Mouse (Mus musculus) forebrain, postnatal 0 days (tissue): Measurements from ENCODE around the gene Dab1. TPM values are rescaled to one million over a fixed set of nuclear protein-coding genes. Genes with fewer than 3 reads are reported as not detected.

ENCODE experiments used
- ATAC-seq: fragments of 200-750 bp; cut with Nextera tagmentation; 2 replicates; pipeline ENCODE4 v1.8.0; 2017; ENCODE audit warnings: mild to moderate bottlenecking, moderate library complexity
- DNase-seq: peaks from one replicate; pipeline ENCODE4 v3.0.0-alpha.2; 2015
- H3K27ac ChIP-seq: fragments of 300-500 bp; sonication (generic); 2 replicates; pipeline ENCODE4 v1.5.1; 2014; ENCODE audit warnings: low read depth, mild to moderate bottlenecking, antibody characterized with exemption, low read length, moderate library complexity, mixed read lengths
- H3K27me3 ChIP-seq: fragments of 300-500 bp; sonication (generic); 2 replicates; pipeline ENCODE4 v1.6.1; 2014; ENCODE audit warnings: mild to moderate bottlenecking, low read length, mixed read lengths; ENCODE audit not compliant: insufficient read depth
- H3K36me3 ChIP-seq: fragments of 300-500 bp; sonication (generic); 2 replicates; pipeline ENCODE4 v1.6.1; 2014; ENCODE audit warnings: mild to moderate bottlenecking, moderate library complexity; ENCODE audit not compliant: insufficient read depth
- H3K4me1 ChIP-seq: fragments of 300-500 bp; sonication (generic); 2 replicates; pipeline ENCODE4 v1.6.1; 2014; ENCODE audit warnings: antibody characterized with exemption; ENCODE audit not compliant: insufficient read depth
- H3K4me2 ChIP-seq: fragments of 300-500 bp; sonication (generic); 2 replicates; pipeline ENCODE4 v1.6.1; 2014; ENCODE audit warnings: low read depth, mild to moderate bottlenecking, moderate library complexity
- H3K4me3 ChIP-seq: fragments of 300-500 bp; sonication (generic); 2 replicates; pipeline ENCODE4 v1.5.1; 2014; ENCODE audit warnings: low read depth, low read length, mixed read lengths
- H3K9ac ChIP-seq: fragments of 300-500 bp; sonication (generic); 2 replicates; pipeline ENCODE4 v1.6.1; 2014; ENCODE audit warnings: mild to moderate bottlenecking
- H3K9me3 ChIP-seq: fragments of 300-500 bp; sonication (generic); 2 replicates; pipeline ENCODE4 v1.6.1; 2016; ENCODE audit warnings: low read length
- CTCF ChIP-seq: sonication (generic); IDR thresholded peaks from 2 replicates; pipeline ENCODE4 v1.5.1; 2016; ENCODE audit warnings: antibody characterized with exemption, control low read depth, low read depth
- WGBS: fragments of 180-500 bp; shearing (Covaris S2); extraction: QIAGEN DNeasy Blood & Tissue Kit; methylation state at CpG from one replicate; pipeline ENCODE4 v1.1.7; 2014; 5-methylcytosine and 5-hydroxymethylcytosine counted together
- polyA plus RNA-seq: library from polyadenylated mRNA; unstranded; fragments of >200 nt; fragmentation: Nextera tagmentation; extraction: Ambion mirVana; gene quantifications from 2 replicates; pipeline ENCODE4 v1.2.1, GENCODE M21; 2015
- total RNA-seq: library from RNA; depleted of rRNA; stranded (reverse); fragments of >200 nt; gene quantifications from 2 replicates; pipeline ENCODE4 v1.2.3, GENCODE M21; 2014

The Dab1 gene
- total and polyA plus RNA-seq, 2 experiments from 2014 or later, result 64.8 to 141 TPM

DNA sequence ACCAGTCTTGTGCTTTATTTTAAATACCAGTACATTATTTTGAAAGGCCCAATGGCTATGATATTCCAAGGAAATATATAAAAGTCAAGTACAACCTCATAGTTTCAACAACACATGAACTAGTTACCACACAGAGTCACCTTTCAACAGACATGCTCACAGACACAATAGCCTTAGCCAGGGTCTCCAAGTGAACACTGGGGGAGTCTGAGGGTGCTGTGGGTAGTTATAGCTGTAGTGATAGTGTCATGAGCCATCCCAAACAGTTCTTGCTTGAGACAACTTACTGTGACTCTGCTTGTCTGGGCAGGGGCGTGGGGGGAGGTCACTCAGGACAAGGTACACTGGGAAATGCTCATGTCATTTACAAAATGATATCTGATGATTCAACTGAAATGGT lies 591.6 kb downstream of the Dab1 start:
- WGBS, result 83% methylated on average over 1 of the region's 1 CpGs
- ATAC-seq, result no peak
- DNase-seq, result no peak

DNA sequence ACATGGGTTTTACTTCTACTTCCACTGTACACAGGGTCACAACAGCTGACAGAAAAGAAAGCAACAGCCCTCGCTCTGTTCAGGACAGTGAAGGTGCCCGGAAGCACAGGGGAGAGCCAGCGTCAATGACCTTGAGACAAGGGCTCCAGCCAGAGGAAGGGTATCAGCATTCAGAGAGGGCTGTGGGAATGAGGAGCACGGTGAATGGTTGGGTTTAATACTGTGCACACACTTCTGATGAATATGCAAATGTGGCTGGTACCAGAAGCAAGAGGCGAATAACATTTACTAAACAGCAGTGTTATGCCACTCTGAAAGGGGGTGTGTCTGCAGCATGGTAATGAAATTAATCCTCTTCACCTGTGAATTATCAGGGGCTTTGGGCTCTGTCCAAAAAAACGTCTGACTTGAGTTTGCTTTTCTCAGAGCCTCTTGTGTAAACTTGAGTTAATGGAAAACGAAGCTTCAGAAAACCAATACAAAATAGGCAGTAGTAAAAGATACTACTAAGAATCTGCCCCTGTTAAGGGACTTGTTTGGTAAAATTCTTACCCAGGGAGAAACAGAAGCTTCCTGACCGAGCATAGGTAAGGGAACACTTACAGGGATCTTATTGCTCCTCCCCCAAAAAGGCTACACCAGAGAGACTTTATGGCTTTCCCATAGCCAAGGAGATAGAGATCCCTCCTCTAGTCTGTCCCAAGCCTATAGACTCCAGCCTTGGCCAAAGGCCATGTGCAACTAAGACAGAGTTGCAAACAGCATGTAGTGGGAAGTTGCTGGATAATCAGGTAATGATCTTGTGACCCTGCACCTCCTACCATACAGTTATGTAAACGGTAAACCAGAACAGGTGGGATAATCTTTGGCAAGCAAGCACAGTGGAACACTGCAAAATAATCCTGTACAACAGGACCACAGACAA lies 592.6 kb downstream of the Dab1 start:
- no peaks in the 10 kb centered on the region for H3K9me3 ChIP-seq
- no peak overlapping the region for H3K4me3 ChIP-seq
- H3K27me3 ChIP-seq, result no peaks in the 10 kb centered on the region
- H3K27ac ChIP-seq, result no peak overlapping the region
- H3K4me1 ChIP-seq, result no peaks in the 10 kb centered on the region
- DNase-seq (no peak), ATAC-seq (peak; percentile 71)
- H3K4me2 ChIP-seq, result no peak overlapping the region
- no peaks in the 10 kb centered on the region for H3K36me3 ChIP-seq
- no peak overlapping the region for H3K9ac ChIP-seq
- TF ChIP-seq CTCF, result no peak
- WGBS, result 34% methylated on average over 9 of the region's 9 CpGs

More for the DNA sequence above, 591.6 kb downstream of the Dab1 start:
- Histone ChIP-seq H3K9ac (no peak overlapping the region), H3K4me3 (no peak overlapping the region), H3K4me1 (no peaks in the 10 kb centered on the region), H3K27me3 (no peaks in the 10 kb centered on the region), H3K9me3 (no peaks in the 10 kb centered on the region), H3K27ac (no peak overlapping the region), H3K4me2 (no peak overlapping the region), H3K36me3 (no peaks in the 10 kb centered on the region)
- no peak for TF ChIP-seq CTCF

DNA sequence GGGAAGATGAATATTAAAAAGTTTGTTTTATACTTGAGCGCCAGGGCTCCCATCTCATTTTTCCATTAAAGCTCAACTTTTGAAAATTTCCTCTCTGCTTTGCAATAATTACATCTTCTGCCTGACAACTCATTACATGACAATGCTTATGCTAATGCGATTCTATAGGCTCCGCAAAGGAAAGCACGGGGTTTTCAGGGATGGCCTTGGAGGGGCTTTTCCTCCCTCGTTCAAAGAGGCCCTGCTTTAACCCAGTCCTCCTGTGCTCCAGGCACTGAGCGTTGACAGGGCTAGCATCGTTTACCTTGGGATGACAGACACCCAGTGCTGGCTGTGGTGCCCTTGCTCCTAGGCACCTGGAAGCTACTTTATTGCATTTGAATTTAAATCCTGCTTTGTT lies 595.6 kb downstream of the Dab1 start:
- Histone ChIP-seq H3K27ac (no peak overlapping the region), H3K4me1 (peaks cover 7% of the 10 kb centered on the region; the same call in 1 of the 2 replicates), H3K4me2 (no peak overlapping the region), H3K27me3 (no peaks in the 10 kb centered on the region), H3K4me3 (no peak overlapping the region), H3K9ac (no peak overlapping the region), H3K9me3 (no peaks in the 10 kb centered on the region), H3K36me3 (no peaks in the 10 kb centered on the region)
- WGBS, result 23% methylated on average over 7 of the region's 7 CpGs
- ATAC-seq (peak; percentile 21; the same call in 1 of the 2 replicates), DNase-seq (no peak)
- TF ChIP-seq CTCF, result no peak

DNA sequence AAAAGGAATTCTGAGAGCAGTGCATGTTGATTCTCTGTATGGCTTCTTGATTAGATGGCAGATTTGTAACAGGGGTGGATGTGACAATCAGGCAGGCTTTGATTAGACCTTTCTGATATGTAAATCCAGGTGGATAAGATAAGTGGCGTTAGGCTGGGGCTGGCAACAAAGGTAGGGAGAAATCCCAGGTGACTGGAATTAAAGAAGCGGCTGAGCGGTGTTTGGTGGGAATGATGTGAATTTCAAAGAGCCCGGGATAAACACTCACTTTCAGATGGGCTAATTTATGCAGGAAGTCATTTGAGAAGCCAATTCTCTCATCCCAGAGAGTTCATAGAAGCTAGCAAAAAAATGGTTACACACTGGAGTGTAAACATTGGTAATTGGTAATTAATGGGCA lies 598.2 kb downstream of the Dab1 start:
- no peak for DNase-seq
- WGBS, result 20% methylated on average over 4 of the region's 4 CpGs
- Histone ChIP-seq H3K27ac (no peak overlapping the region), H3K9me3 (no peaks in the 10 kb centered on the region), H3K27me3 (no peaks in the 10 kb centered on the region), H3K4me1 (peaks cover 7% of the 10 kb centered on the region; the same call in 1 of the 2 replicates), H3K4me3 (no peak overlapping the region), H3K4me2 (peak overlapping the region; percentile 13; the same call in 1 of the 2 replicates), H3K9ac (no peak overlapping the region; the same call in 1 of the 2 replicates), H3K36me3 (no peaks in the 10 kb centered on the region)
- ATAC-seq, result no peak; the same call in 1 of the 2 replicates
- TF ChIP-seq CTCF, result no peak

DNA sequence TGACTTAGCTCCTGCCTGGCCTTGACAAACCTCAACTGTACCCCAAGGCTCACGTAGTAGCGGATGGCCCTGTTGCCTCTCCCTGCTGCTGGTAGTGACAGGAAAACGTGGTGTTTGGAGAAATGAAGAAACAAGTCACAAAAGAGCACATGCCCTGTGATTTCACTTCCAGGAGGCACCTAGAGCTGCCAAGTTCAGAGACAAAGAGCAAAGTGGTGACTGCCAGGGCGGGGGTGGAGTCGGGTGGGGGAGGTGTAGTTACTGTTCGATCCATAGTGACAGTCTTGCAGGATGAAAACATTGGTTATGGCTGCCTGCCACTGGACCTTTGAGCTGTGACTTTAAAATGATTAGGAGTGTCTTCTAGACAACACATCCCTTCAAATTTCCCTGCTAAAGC lies 599.6 kb downstream of the Dab1 start:
- peak; percentile 71 for ATAC-seq
- no peak overlapping the region for H3K9ac ChIP-seq
- H3K9me3 ChIP-seq, result no peaks in the 10 kb centered on the region
- peaks cover 7% of the 10 kb centered on the region; the same call in 1 of the 2 replicates for H3K4me1 ChIP-seq
- no peaks in the 10 kb centered on the region for H3K27me3 ChIP-seq
- no peak overlapping the region for H3K4me3 ChIP-seq
- no peak overlapping the region for H3K27ac ChIP-seq
- no peak for TF ChIP-seq CTCF
- 26% methylated on average over 6 of the region's 6 CpGs for WGBS
- peak; percentile 51 for DNase-seq
- no peak overlapping the region for H3K4me2 ChIP-seq
- H3K36me3 ChIP-seq, result no peaks in the 10 kb centered on the region

DNA sequence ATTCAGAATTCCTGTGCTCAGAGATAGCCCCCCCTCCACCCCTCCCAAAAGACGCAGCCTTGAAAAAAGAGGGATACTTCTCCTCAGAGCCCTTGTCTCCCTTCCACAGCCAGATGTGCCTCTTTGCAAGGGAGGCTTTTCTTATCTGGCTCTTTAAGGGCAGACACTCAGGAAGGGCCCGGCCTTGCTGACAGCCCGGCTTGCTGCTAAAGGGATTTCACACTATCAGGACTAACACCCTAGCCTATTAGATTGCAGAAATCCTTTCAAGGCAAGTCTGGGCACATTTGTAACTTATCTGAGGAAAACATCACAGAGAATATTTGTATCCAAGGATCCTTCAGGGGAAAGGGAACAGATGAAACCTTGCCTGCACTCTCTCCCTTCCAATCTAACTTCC lies 600.9 kb downstream of the Dab1 start:
- H3K9ac ChIP-seq, result no peak overlapping the region
- no peaks in the 10 kb centered on the region for H3K27me3 ChIP-seq
- H3K36me3 ChIP-seq, result no peaks in the 10 kb centered on the region
- no peaks in the 10 kb centered on the region for H3K9me3 ChIP-seq
- 47% methylated on average over 3 of the region's 3 CpGs for WGBS
- peaks cover 7% of the 10 kb centered on the region; the same call in 1 of the 2 replicates for H3K4me1 ChIP-seq
- no peak overlapping the region for H3K27ac ChIP-seq
- ATAC-seq (no peak), DNase-seq (no peak)
- TF ChIP-seq CTCF, result no peak
- H3K4me3 ChIP-seq, result no peak overlapping the region
- H3K4me2 ChIP-seq, result no peak overlapping the region

DNA sequence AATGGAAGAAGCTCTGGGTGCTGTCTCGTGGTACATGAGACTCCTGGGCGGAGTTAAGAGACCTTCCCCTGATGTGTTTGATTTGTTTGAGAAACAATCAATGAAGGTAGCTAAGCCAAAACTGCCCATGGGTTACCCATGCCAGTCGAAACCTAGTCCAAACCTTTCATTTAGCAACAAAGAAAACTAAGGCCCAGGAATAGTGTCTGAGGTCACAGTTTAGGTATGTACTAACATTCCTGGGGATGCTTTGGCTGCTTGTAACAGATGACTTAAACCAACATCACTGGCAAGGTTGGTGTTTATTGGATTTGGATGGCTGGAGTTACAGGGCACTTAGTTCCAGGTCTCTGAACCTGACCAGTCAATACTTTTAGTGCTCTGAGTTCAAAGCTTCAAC lies 610.1 kb downstream of the Dab1 start:
- no peaks in the 10 kb centered on the region for H3K4me1 ChIP-seq
- H3K27ac ChIP-seq, result no peak overlapping the region
- 84% methylated on average over 3 of the region's 3 CpGs for WGBS
- no peak overlapping the region for H3K9ac ChIP-seq
- no peak overlapping the region for H3K4me2 ChIP-seq
- no peaks in the 10 kb centered on the region for H3K9me3 ChIP-seq
- ATAC-seq (no peak), DNase-seq (no peak)
- H3K4me3 ChIP-seq, result no peak overlapping the region
- H3K27me3 ChIP-seq, result no peaks in the 10 kb centered on the region
- H3K36me3 ChIP-seq, result no peaks in the 10 kb centered on the region
- no peak for TF ChIP-seq CTCF
